Mouse (Mus musculus) spleen, adult 2 months (tissue): Measurements from ENCODE around the gene Gm10354.
"Not testable (repeated sequence)": the region's sequence is repeated elsewhere in the genome, so short reads cannot be mapped to it uniquely, and the experiment has no call there.

Experiments
- CTCF ChIP-seq: fragments of 200-500 bp; IDR thresholded peaks from 2 replicates; pipeline ENCODE4 v1.5.1; 2011; ENCODE audit warnings: mild to moderate bottlenecking, inconsistent platforms; ENCODE audit not compliant: insufficient read depth, insufficient read length, insufficient replicate concordance; ENCODE audit errors: extremely low read depth
- POLR2A ChIP-seq: fragments of 200-500 bp; IDR thresholded peaks from 2 replicates; pipeline ENCODE4 v1.6.1; 2011; ENCODE audit warnings: low read depth, low read length, inconsistent platforms

DNA sequence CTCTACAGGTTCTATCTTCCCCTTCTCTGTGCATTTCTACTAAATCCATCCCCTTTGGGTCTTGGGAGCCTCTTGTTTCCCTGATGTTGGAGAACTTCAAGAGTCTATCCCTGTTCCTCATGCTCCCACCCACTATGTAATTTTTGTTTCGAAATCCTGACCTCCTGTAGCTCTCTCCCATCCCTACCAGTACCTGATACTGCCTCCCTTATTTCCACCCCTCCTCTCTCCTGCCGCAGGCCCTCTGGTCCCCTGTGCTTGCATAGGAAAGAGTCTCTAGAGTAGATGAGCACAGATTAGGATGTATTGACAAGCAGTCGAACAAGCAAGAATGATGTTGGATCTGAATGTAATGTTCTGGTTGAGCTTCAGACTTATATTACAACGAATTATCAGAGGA is 33.2 kb downstream of the Gm10354 start:
- not testable (repeated sequence) for TF ChIP-seq CTCF, POLR2A
